Mouse (Mus musculus) hindbrain, embryonic 13.5 days (tissue): ENCODE data around the gene Zbtb20. TPM values are rescaled to one million over a fixed set of nuclear protein-coding genes. Genes with fewer than 3 reads are reported as not detected.
A peak's percentile ranks its signal among the peaks of the same experiment; 100 is the strongest.

Source experiments
- ATAC-seq: fragments of 200-750 bp; cut with Nextera tagmentation; 2 replicates; pipeline ENCODE4 v1.8.0; 2017; ENCODE audit warnings: moderate TSS enrichment; ENCODE audit not compliant: low FRiP score
- H3K27ac ChIP-seq: fragments of 300-500 bp; sonication (generic); 2 replicates; pipeline ENCODE4 v1.5.1; 2015; ENCODE audit warnings: inconsistent platforms, mild to moderate bottlenecking, moderate library complexity
- H3K27me3 ChIP-seq: fragments of 300-500 bp; sonication (generic); 2 replicates; pipeline ENCODE4 v1.6.1; 2015; ENCODE audit warnings: mild to moderate bottlenecking, inconsistent platforms
- H3K36me3 ChIP-seq: fragments of 300-500 bp; sonication (generic); 2 replicates; pipeline ENCODE4 v1.6.1; 2015; ENCODE audit warnings: mild to moderate bottlenecking, inconsistent platforms
- H3K4me1 ChIP-seq: fragments of 300-500 bp; sonication (generic); replicated peaks from 2 replicates; pipeline ENCODE4 v1.6.1; 2015; ENCODE audit warnings: inconsistent platforms
- H3K4me2 ChIP-seq: fragments of 300-500 bp; sonication (generic); 2 replicates; pipeline ENCODE4 v1.6.1; 2015; ENCODE audit warnings: inconsistent platforms, mild to moderate bottlenecking, moderate library complexity
- H3K4me3 ChIP-seq: fragments of 300-500 bp; sonication (generic); 2 replicates; pipeline ENCODE4 v1.5.1; 2015; ENCODE audit warnings: mild to moderate bottlenecking, inconsistent platforms
- H3K9ac ChIP-seq: fragments of 300-500 bp; sonication (generic); 2 replicates; pipeline ENCODE4 v1.6.1; 2015; ENCODE audit warnings: mild to moderate bottlenecking, inconsistent platforms
- H3K9me3 ChIP-seq: fragments of 300-500 bp; sonication (generic); 2 replicates; pipeline ENCODE4 v1.6.1; 2016; ENCODE audit warnings: inconsistent platforms
- WGBS: fragments of 180-500 bp; shearing (Covaris S2); methylation state at CpG from one replicate; pipeline ENCODE4 v1.1.7; 2015; 5-methylcytosine and 5-hydroxymethylcytosine counted together
- polyA plus RNA-seq: library from polyadenylated mRNA; unstranded; fragments of >200 nt; fragmentation: Nextera tagmentation; extraction: Ambion mirVana; gene quantifications from 2 replicates; pipeline ENCODE4 v1.2.1, GENCODE M21; 2015

The Zbtb20 gene
- polyA plus RNA-seq, 1 experiment from 2014 or later = 65.7 TPM

- peaks cover 45% of the 10 kb centered on the region for H3K4me1 ChIP-seq
- no peak for ATAC-seq
- WGBS = 56% methylated on average over 19 of the region's 19 CpGs
- no peaks in the 10 kb centered on the region for H3K9me3 ChIP-seq
- no peak overlapping the region for H3K4me2 ChIP-seq
- H3K4me3 ChIP-seq = no peak overlapping the region
- no peak overlapping the region for H3K9ac ChIP-seq
- no peaks in the 10 kb centered on the region for H3K36me3 ChIP-seq
- no peaks in the 10 kb centered on the region for H3K27me3 ChIP-seq
- peak overlapping the region; percentile 31 for H3K27ac ChIP-seq
Measured at GRCm38 (mm10) chr16:43547323-43548180, 671.9 kb downstream of the Zbtb20 start.

- peak overlapping the region; percentile 70; the same call in 1 of the 2 replicates for H3K27ac ChIP-seq
- H3K4me3 ChIP-seq = no peak overlapping the region
- no peak overlapping the region for H3K4me2 ChIP-seq
- H3K27me3 ChIP-seq = no peaks in the 10 kb centered on the region
- 71% methylated on average over 5 of the region's 5 CpGs for WGBS
- ATAC-seq = no peak
- no peaks in the 10 kb centered on the region for H3K36me3 ChIP-seq
- no peaks in the 10 kb centered on the region for H3K9me3 ChIP-seq
- peaks cover 45% of the 10 kb centered on the region for H3K4me1 ChIP-seq
- H3K9ac ChIP-seq = no peak overlapping the region
Measured at GRCm38 (mm10) chr16:43548774-43549173, 673.1 kb downstream of the Zbtb20 start.

- Histone ChIP-seq H3K9me3 (no peaks in the 10 kb centered on the region), H3K4me1 (peaks cover 46% of the 10 kb centered on the region), H3K9ac (no peak overlapping the region), H3K27me3 (no peaks in the 10 kb centered on the region), H3K27ac (peak overlapping the region; percentile 70), H3K4me2 (no peak overlapping the region), H3K4me3 (no peak overlapping the region), H3K36me3 (no peaks in the 10 kb centered on the region)
- ATAC-seq = peak; percentile 44; the same call in 1 of the 2 replicates
- 48% methylated on average over 9 of the region's 9 CpGs for WGBS
Measured at GRCm38 (mm10) chr16:43549425-43550089, 673.9 kb downstream of the Zbtb20 start.

- Histone ChIP-seq H3K27ac (no peak overlapping the region), H3K9me3 (no peaks in the 10 kb centered on the region), H3K4me1 (peaks cover 50% of the 10 kb centered on the region), H3K4me3 (no peak overlapping the region), H3K9ac (no peak overlapping the region), H3K27me3 (no peaks in the 10 kb centered on the region), H3K4me2 (no peak overlapping the region), H3K36me3 (no peaks in the 10 kb centered on the region)
- ATAC-seq = no peak
- WGBS = 97% methylated on average over 1 of the region's 1 CpGs
Measured at GRCm38 (mm10) chr16:43552443-43552842, 676.8 kb downstream of the Zbtb20 start.

- Histone ChIP-seq H3K4me2 (no peak overlapping the region), H3K4me1 (peaks cover 16% of the 10 kb centered on the region), H3K27me3 (no peaks in the 10 kb centered on the region), H3K4me3 (no peak overlapping the region), H3K9ac (peak overlapping the region; percentile 25; the same call in 1 of the 2 replicates), H3K27ac (peak overlapping the region; percentile 50), H3K36me3 (no peaks in the 10 kb centered on the region), H3K9me3 (no peaks in the 10 kb centered on the region)
- WGBS = 42% methylated on average over 5 of the region's 5 CpGs
- ATAC-seq = peak; percentile 39
Measured at GRCm38 (mm10) chr16:43557385-43557784, 681.7 kb downstream of the Zbtb20 start.

- H3K4me1 ChIP-seq = peaks cover 13% of the 10 kb centered on the region
- no peaks in the 10 kb centered on the region for H3K27me3 ChIP-seq
- H3K4me2 ChIP-seq = no peak overlapping the region
- H3K9ac ChIP-seq = no peak overlapping the region
- no peak overlapping the region for H3K27ac ChIP-seq
- no peaks in the 10 kb centered on the region for H3K9me3 ChIP-seq
- no peaks in the 10 kb centered on the region for H3K36me3 ChIP-seq
- no peak overlapping the region for H3K4me3 ChIP-seq
- no peak for ATAC-seq
- WGBS = 88% methylated on average over 2 of the region's 2 CpGs
Measured at GRCm38 (mm10) chr16:43561330-43561729, 685.6 kb downstream of the Zbtb20 start.

GRCm38 (mm10) chr16:43561956-43562355 is 686.3 kb downstream of the Zbtb20 start:
- H3K4me3 ChIP-seq = no peak overlapping the region
- no peaks in the 10 kb centered on the region for H3K9me3 ChIP-seq
- H3K4me1 ChIP-seq = peaks cover 9% of the 10 kb centered on the region
- no peak for ATAC-seq
- no peak overlapping the region for H3K4me2 ChIP-seq
- no peak overlapping the region for H3K9ac ChIP-seq
- H3K36me3 ChIP-seq = 0 out of 2 replicates have a peak, but pooled peaks cover 3% of the 10 kb centered on the region
- WGBS = 84% methylated on average over 4 of the region's 4 CpGs
- H3K27me3 ChIP-seq = no peaks in the 10 kb centered on the region
- H3K27ac ChIP-seq = no peak overlapping the region

- H3K9me3 ChIP-seq = no peaks in the 10 kb centered on the region
- H3K36me3 ChIP-seq = peaks cover 15% of the 10 kb centered on the region
- H3K9ac ChIP-seq = no peak overlapping the region
- H3K4me2 ChIP-seq = no peak overlapping the region
- ATAC-seq = no peak
- WGBS = 76% methylated on average over 4 of the region's 4 CpGs
- no peaks in the 10 kb centered on the region for H3K27me3 ChIP-seq
- no peak overlapping the region for H3K4me3 ChIP-seq
- no peak overlapping the region for H3K27ac ChIP-seq
- 0 out of 2 replicates have a peak, but pooled peaks cover 3% of the 10 kb centered on the region for H3K4me1 ChIP-seq
Measured at GRCm38 (mm10) chr16:43565872-43566271, 690.2 kb downstream of the Zbtb20 start.

- Histone ChIP-seq H3K27ac (no peak overlapping the region), H3K9ac (no peak overlapping the region), H3K27me3 (no peaks in the 10 kb centered on the region), H3K36me3 (peaks cover 21% of the 10 kb centered on the region), H3K4me1 (0 out of 2 replicates have a peak, but pooled peaks cover 3% of the 10 kb centered on the region), H3K4me3 (no peak overlapping the region), H3K4me2 (no peak overlapping the region), H3K9me3 (no peaks in the 10 kb centered on the region)
- no peak for ATAC-seq
- 94% methylated on average over 1 of the region's 1 CpGs for whole genome bisulfite sequencing
Measured at GRCm38 (mm10) chr16:43566511-43566910, 690.8 kb downstream of the Zbtb20 start.

- ATAC-seq = no peak
- no peaks in the 10 kb centered on the region for H3K9me3 ChIP-seq
- H3K27me3 ChIP-seq = no peaks in the 10 kb centered on the region
- peaks cover 24% of the 10 kb centered on the region for H3K36me3 ChIP-seq
- H3K4me2 ChIP-seq = no peak overlapping the region
- no peak overlapping the region for H3K9ac ChIP-seq
- no peak overlapping the region for H3K4me3 ChIP-seq
- H3K27ac ChIP-seq = no peak overlapping the region
- 87% methylated on average over 16 of the region's 16 CpGs for WGBS
- H3K4me1 ChIP-seq = peaks cover 34% of the 10 kb centered on the region
Measured at GRCm38 (mm10) chr16:43571376-43572081, 695.8 kb downstream of the Zbtb20 start.

- H3K36me3 ChIP-seq = peaks cover 21% of the 10 kb centered on the region
- peaks cover 40% of the 10 kb centered on the region for H3K4me1 ChIP-seq
- no peak overlapping the region for H3K4me3 ChIP-seq
- ATAC-seq = no peak
- no peak overlapping the region for H3K4me2 ChIP-seq
- no peaks in the 10 kb centered on the region for H3K9me3 ChIP-seq
- no peaks in the 10 kb centered on the region for H3K27me3 ChIP-seq
- H3K9ac ChIP-seq = no peak overlapping the region
- 87% methylated on average over 5 of the region's 5 CpGs for WGBS
- no peak overlapping the region for H3K27ac ChIP-seq
Measured at GRCm38 (mm10) chr16:43572171-43572570, 696.5 kb downstream of the Zbtb20 start.

GRCm38 (mm10) chr16:43572766-43573165 is 697.1 kb downstream of the Zbtb20 start:
- no peaks in the 10 kb centered on the region for H3K27me3 ChIP-seq
- 70% methylated on average over 10 of the region's 10 CpGs for WGBS
- H3K9ac ChIP-seq = no peak overlapping the region
- no peaks in the 10 kb centered on the region for H3K9me3 ChIP-seq
- H3K4me2 ChIP-seq = no peak overlapping the region
- H3K36me3 ChIP-seq = peaks cover 21% of the 10 kb centered on the region
- no peak overlapping the region for H3K4me3 ChIP-seq
- peaks cover 41% of the 10 kb centered on the region for H3K4me1 ChIP-seq
- ATAC-seq = no peak
- peak overlapping the region; percentile 69; the same call in 1 of the 2 replicates for H3K27ac ChIP-seq
